Mouse (Mus musculus): ENCODE results near the gene Mblac1. TPM values are rescaled to one million over a fixed set of nuclear protein-coding genes. Genes with fewer than 3 reads are reported as not detected.
"Not testable (repeated sequence)": the region's sequence is repeated elsewhere in the genome, so short reads cannot be mapped to it uniquely, and the experiment has no call there.

Mblac1 gene
- polyA plus RNA-seq, 1 experiment from 2014 or later: 13.1 TPM

DNA sequence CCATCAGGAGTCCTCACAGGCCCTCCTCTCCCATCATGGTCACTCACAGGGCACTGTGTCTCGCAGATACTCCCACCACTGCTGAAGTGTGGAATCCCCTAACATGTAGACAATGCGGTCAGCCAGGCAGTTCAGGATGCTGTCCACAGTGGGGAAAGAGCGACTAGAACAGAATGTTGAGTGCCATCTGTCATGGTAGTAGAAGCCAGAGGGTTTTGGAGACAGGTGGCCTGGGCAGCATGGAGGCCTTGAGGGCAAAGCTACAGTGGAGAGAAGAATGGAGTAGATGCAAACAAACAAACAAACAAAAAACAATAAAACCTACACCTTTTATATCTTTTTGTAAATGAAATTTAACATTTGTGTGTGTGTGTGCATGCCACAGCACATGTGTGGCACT is 8.0 kb downstream of the Mblac1 start:
- no peak overlapping the region for H3K27ac ChIP-seq (ENCODE audit: low read depth, low read length)
- H3K9ac ChIP-seq (ENCODE audit: low read length): no peak overlapping the region
- H3K4me1 ChIP-seq (ENCODE audit: control insufficient read depth, insufficient read depth, low read length): no peaks in the 10 kb centered on the region
- DNase-seq (ENCODE audit: low spot score) (no peak), ATAC-seq (no peak)
- no peak overlapping the region for H3K4me2 ChIP-seq (ENCODE audit: low read length)
- no peaks in the 10 kb centered on the region for H3K9me3 ChIP-seq (replicated peaks; ENCODE audit: control insufficient read depth, low read length)
- H3K4me3 ChIP-seq (ENCODE audit: low read depth, low read length): no peak overlapping the region
- no peaks in the 10 kb centered on the region for H3K36me3 ChIP-seq (ENCODE audit: control insufficient read depth, insufficient read depth, low read length)
- no peaks in the 10 kb centered on the region for H3K27me3 ChIP-seq (replicated peaks; ENCODE audit: control insufficient read depth, insufficient read depth, low read length)
- 89% methylated on average over 3 of the region's 3 CpGs for WGBS

DNA sequence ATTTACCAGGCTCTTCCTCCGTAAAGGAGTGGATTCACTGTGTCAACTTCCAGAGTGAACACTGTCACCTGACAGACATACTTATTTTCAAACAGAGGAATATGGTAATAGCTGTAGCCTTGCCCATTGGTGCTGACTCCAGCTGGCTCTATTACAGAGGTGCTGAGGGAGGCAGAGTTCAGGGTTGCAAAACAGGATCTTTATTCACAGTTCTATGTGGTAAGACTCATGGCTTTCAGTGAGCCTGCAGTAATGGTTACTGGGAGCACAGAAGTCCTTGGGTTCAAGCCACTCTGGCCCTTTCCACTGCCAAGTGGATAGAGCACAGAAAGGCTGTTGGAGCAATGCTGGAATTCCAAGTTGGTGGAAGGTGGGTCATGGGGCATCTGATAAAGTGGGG is 13.1 kb downstream of the Mblac1 start:
- no peak overlapping the region for H3K9ac ChIP-seq (ENCODE audit: low read length)
- no peaks in the 10 kb centered on the region for H3K4me1 ChIP-seq (ENCODE audit: control insufficient read depth, insufficient read depth, low read length)
- 88% methylated on average over 1 of the region's 1 CpGs for WGBS
- no peak for ATAC-seq
- no peak overlapping the region for H3K4me3 ChIP-seq (ENCODE audit: low read depth, low read length)
- H3K4me2 ChIP-seq (ENCODE audit: low read length): no peak overlapping the region
- no peaks in the 10 kb centered on the region for H3K27me3 ChIP-seq (replicated peaks; ENCODE audit: control insufficient read depth, insufficient read depth, low read length)
- DNase-seq (ENCODE audit: low spot score): no peak
- H3K27ac ChIP-seq (ENCODE audit: low read depth, low read length): no peak overlapping the region
- H3K36me3 ChIP-seq (ENCODE audit: control insufficient read depth, insufficient read depth, low read length): no peaks in the 10 kb centered on the region
- H3K9me3 ChIP-seq (replicated peaks; ENCODE audit: control insufficient read depth, low read length): no peaks in the 10 kb centered on the region

DNA sequence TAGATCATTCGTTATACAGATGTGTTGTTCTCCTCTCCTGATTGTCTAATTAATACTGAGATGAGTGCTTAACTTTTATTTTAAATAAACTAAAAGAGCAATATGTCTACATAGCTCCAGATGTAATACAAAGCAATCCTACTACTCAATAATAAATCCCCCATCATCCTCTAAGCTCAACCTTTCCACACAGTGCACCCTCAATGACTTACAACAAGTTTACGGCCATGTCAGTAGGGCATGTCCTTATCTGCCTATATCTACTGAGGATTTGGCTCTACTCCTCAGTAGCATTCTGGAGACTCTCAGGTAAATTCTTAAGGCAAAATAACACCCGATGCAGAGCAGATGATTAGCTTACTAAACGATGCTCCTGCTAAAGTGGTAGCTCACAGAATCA is 13.8 kb downstream of the Mblac1 start:
- DNase-seq (ENCODE audit: low spot score): no peak
- no peaks in the 10 kb centered on the region for H3K36me3 ChIP-seq (ENCODE audit: control insufficient read depth, insufficient read depth, low read length)
- no peak overlapping the region for H3K9ac ChIP-seq (ENCODE audit: low read length)
- H3K4me3 ChIP-seq (ENCODE audit: low read depth, low read length): no peak overlapping the region
- H3K4me2 ChIP-seq (ENCODE audit: low read length): no peak overlapping the region
- 87% methylated on average over 4 of the region's 4 CpGs for WGBS
- no peaks in the 10 kb centered on the region for H3K27me3 ChIP-seq (replicated peaks; ENCODE audit: control insufficient read depth, insufficient read depth, low read length)
- no peaks in the 10 kb centered on the region for H3K9me3 ChIP-seq (replicated peaks; ENCODE audit: control insufficient read depth, low read length)
- no peak for ATAC-seq
- no peaks in the 10 kb centered on the region for H3K4me1 ChIP-seq (ENCODE audit: control insufficient read depth, insufficient read depth, low read length)
- H3K27ac ChIP-seq (ENCODE audit: low read depth, low read length): no peak overlapping the region

DNA sequence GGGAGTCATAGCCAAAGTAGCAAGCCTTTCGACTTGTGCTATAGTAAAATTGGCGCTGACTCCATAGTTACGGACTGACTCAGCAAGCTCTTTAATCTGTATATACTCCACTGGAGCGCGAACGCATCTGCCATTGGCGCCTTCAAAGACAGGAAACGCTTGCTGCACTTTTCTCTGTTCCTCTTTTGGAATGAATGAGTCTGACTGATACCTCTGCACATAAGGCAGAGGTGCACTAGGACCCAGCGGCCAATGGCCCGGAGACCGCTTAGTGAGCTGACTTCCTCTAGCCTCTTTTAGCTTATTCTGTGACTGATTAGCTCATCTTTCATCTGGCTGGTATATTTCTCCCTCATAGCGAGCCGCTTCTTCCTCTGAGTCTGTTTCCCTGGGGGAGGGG is 22.5 kb downstream of the Mblac1 start:
- H3K27me3 ChIP-seq (replicated peaks; ENCODE audit: control insufficient read depth, insufficient read depth, low read length); H3K36me3 ChIP-seq (ENCODE audit: control insufficient read depth, insufficient read depth, low read length); H3K4me3 ChIP-seq (ENCODE audit: low read depth, low read length); H3K4me1 ChIP-seq (ENCODE audit: control insufficient read depth, insufficient read depth, low read length); H3K9ac ChIP-seq (ENCODE audit: low read length); H3K9me3 ChIP-seq (replicated peaks; ENCODE audit: control insufficient read depth, low read length); H3K27ac ChIP-seq (ENCODE audit: low read depth, low read length); H3K4me2 ChIP-seq (ENCODE audit: low read length); DNase-seq (ENCODE audit: low spot score); ATAC-seq: not testable (repeated sequence)
- 95% methylated on average over 13 of the region's 13 CpGs for WGBS

DNA sequence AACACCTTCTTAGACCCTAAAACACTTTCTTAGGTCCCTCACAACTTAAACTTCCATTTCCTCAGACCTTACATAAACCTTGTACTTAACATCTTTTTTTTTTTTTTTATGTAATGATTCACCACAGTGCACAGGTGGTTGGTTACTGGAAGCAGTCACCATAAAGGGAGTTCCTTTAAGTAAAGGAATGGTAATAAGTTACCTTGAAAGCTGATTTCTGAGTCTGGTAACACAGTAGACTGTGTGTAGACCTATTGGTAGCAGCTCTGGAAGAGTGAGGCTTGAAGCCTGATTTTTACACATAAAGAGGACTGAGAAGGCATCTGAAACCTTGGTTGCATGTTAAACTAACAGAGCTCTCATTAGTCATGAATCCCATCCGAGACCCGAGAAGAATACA is 25.8 kb downstream of the Mblac1 start:
- DNase-seq (ENCODE audit: low spot score) (no peak), ATAC-seq (no peak)
- Histone ChIP-seq H3K4me3 (ENCODE audit: low read depth, low read length) (no peak overlapping the region), H3K27me3 (replicated peaks; ENCODE audit: control insufficient read depth, insufficient read depth, low read length) (no peaks in the 10 kb centered on the region), H3K9ac (ENCODE audit: low read length) (no peak overlapping the region), H3K27ac (ENCODE audit: low read depth, low read length) (no peak overlapping the region), H3K36me3 (ENCODE audit: control insufficient read depth, insufficient read depth, low read length) (no peaks in the 10 kb centered on the region), H3K4me1 (ENCODE audit: control insufficient read depth, insufficient read depth, low read length) (no peaks in the 10 kb centered on the region), H3K4me2 (ENCODE audit: low read length) (no peak overlapping the region), H3K9me3 (replicated peaks; ENCODE audit: control insufficient read depth, low read length) (no peaks in the 10 kb centered on the region)
- WGBS: 79% methylated on average over 2 of the region's 2 CpGs

DNA sequence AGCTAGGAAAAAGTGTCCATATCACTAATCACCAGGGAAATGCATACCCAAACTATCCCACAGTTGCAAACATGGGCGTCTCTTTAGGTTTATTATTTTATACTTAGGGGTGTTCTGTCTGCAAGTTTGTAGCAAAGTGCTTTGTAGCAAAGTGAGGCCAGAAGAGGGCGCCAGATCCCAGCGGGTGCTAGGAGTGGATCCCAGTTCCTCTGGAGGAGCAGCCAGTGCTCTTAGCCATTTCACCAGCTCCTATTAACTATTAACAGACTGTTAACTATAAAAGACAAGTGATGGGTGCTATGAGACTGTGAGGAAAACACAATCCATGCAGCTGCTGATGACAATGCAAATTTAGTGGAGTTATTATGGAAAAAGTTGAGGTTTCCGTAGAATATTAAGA is 28.0 kb downstream of the Mblac1 start:
- ATAC-seq (no peak), DNase-seq (ENCODE audit: low spot score) (peak; percentile 76)
- 24% methylated on average over 4 of the region's 4 CpGs for WGBS
- H3K4me2 ChIP-seq (ENCODE audit: low read length): no peak overlapping the region
- no peaks in the 10 kb centered on the region for H3K9me3 ChIP-seq (replicated peaks; ENCODE audit: control insufficient read depth, low read length)
- H3K27me3 ChIP-seq (replicated peaks; ENCODE audit: control insufficient read depth, insufficient read depth, low read length): no peaks in the 10 kb centered on the region
- H3K27ac ChIP-seq (ENCODE audit: low read depth, low read length): no peak overlapping the region
- H3K9ac ChIP-seq (ENCODE audit: low read length): no peak overlapping the region
- H3K36me3 ChIP-seq (ENCODE audit: control insufficient read depth, insufficient read depth, low read length): no peaks in the 10 kb centered on the region
- H3K4me3 ChIP-seq (ENCODE audit: low read depth, low read length): no peak overlapping the region
- H3K4me1 ChIP-seq (ENCODE audit: control insufficient read depth, insufficient read depth, low read length): no peaks in the 10 kb centered on the region

DNA sequence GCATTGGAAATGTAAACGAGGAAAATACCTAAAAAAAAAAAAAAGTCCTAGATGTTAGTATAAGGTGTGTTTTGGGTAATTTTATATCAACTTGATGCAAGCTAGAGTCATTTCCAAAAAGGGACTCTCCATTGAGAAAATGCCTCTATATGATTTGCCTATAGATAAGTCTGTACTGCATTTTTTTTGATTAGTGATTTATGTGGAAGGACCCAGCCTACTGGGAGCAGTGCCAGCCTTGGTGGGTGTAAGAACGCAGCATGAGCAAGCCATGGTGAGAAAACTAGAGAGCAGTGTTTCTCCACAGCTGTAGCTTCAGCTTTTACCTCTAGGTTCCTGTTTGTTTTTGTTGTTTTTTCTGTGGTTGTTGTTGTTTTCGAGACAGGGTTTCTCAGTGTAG is 29.2 kb downstream of the Mblac1 start:
- H3K4me3 ChIP-seq (ENCODE audit: low read depth, low read length): no peak overlapping the region
- H3K4me1 ChIP-seq (ENCODE audit: control insufficient read depth, insufficient read depth, low read length): no peaks in the 10 kb centered on the region
- H3K9ac ChIP-seq (ENCODE audit: low read length): no peak overlapping the region
- H3K27me3 ChIP-seq (replicated peaks; ENCODE audit: control insufficient read depth, insufficient read depth, low read length): no peaks in the 10 kb centered on the region
- H3K27ac ChIP-seq (ENCODE audit: low read depth, low read length): no peak overlapping the region
- DNase-seq (ENCODE audit: low spot score): no peak
- H3K9me3 ChIP-seq (replicated peaks; ENCODE audit: control insufficient read depth, low read length): no peaks in the 10 kb centered on the region
- H3K4me2 ChIP-seq (ENCODE audit: low read length): no peak overlapping the region
- no peak for ATAC-seq
- H3K36me3 ChIP-seq (ENCODE audit: control insufficient read depth, insufficient read depth, low read length): no peaks in the 10 kb centered on the region
- 65% methylated on average over 3 of the region's 3 CpGs for WGBS

DNA sequence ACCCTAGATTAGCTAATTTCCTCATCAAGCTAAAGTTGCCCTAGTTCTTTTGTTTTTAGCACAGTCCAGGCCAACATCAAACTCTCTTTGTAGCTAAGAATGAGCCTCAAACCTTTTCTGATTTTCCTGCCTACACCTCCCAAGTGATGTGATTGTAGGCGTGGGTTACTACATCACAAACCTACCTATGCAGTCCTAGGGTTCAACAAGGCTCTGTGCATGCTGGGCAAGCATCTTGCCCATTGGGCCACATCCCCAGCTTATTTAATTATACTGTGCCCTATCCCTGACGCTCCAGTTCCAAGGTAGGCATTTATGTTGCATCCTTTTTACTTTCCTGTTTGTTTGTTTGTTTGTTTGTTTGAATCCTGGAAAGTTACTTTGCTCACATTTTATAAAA is 31.6 kb downstream of the Mblac1 start, which contains the start of gene Nxpe5:
Nxpe5 (plus strand) TSS at position 199 of the 400 bp plus-strand sequence.
- H3K27ac ChIP-seq (ENCODE audit: low read depth, low read length): no peak within 1 kb of the TSS
- no peak within 1 kb of the TSS for H3K9ac ChIP-seq (ENCODE audit: low read length)
- H3K36me3 ChIP-seq (ENCODE audit: control insufficient read depth, insufficient read depth, low read length): no peaks in the 10 kb centered on the region
- H3K4me1 ChIP-seq (ENCODE audit: control insufficient read depth, insufficient read depth, low read length): no peaks in the 10 kb centered on the region
- no peak within 1 kb of the TSS for H3K4me3 ChIP-seq (ENCODE audit: low read depth, low read length)
- H3K27me3 ChIP-seq (replicated peaks; ENCODE audit: control insufficient read depth, insufficient read depth, low read length): no peaks in the 10 kb centered on the region
- no peaks in the 10 kb centered on the region for H3K9me3 ChIP-seq (replicated peaks; ENCODE audit: control insufficient read depth, low read length)
- H3K4me2 ChIP-seq (ENCODE audit: low read length): no peak within 1 kb of the TSS
- ATAC-seq (no peak), DNase-seq (ENCODE audit: low spot score) (no peak)
- WGBS: 53% methylated on average over 2 of the region's 2 CpGs

DNA sequence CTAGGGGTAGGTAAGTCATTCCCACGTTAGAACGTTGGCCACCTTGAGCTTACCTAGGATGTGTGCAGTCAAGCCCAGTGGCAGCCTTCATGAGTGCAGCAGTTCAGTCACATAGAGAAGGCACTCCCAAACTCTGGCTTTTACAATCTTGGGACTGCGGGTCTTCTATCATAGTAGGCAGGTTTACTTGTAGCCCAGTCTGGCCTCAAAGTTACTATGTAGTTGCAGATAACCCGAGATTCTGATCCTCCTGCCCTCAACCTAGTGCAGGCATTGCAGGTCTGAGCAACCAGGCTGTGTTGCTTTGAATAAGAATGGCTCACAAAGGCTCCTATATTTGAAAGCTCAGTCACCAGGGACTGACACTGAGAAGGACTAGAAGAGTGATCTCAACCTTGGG is 32.4 kb downstream of the Mblac1 start:
- Histone ChIP-seq H3K27me3 (replicated peaks; ENCODE audit: control insufficient read depth, insufficient read depth, low read length) (no peaks in the 10 kb centered on the region), H3K4me3 (ENCODE audit: low read depth, low read length) (no peak overlapping the region), H3K4me2 (ENCODE audit: low read length) (no peak overlapping the region), H3K9me3 (replicated peaks; ENCODE audit: control insufficient read depth, low read length) (no peaks in the 10 kb centered on the region), H3K36me3 (ENCODE audit: control insufficient read depth, insufficient read depth, low read length) (no peaks in the 10 kb centered on the region), H3K4me1 (ENCODE audit: control insufficient read depth, insufficient read depth, low read length) (no peaks in the 10 kb centered on the region), H3K9ac (ENCODE audit: low read length) (no peak overlapping the region), H3K27ac (ENCODE audit: low read depth, low read length) (no peak overlapping the region)
- WGBS: 85% methylated on average over 4 of the region's 4 CpGs
- DNase-seq (ENCODE audit: low spot score) (no peak), ATAC-seq (no peak)

DNA sequence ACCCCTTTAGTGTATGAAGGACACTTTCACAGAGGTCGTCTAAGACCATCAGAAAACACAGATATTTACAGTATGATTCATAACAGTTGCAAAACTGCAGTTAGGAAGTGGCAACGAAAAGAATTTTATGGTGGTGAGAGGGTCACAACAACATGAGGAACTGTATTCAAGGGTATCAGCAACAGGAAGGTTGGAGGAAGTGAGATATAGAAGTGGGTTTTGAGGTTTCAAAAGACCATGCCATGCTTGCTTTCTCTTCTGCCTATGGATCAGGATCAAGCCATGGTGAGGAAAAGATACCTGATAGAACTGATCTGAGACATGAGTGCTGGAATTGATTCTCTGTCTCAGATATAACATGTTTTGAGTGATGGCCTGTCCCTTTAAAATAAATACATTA is 33.3 kb downstream of the Mblac1 start:
- 67% methylated on average over 2 of the region's 2 CpGs for WGBS
- H3K4me3 ChIP-seq (ENCODE audit: low read depth, low read length): no peak overlapping the region
- no peaks in the 10 kb centered on the region for H3K9me3 ChIP-seq (replicated peaks; ENCODE audit: control insufficient read depth, low read length)
- H3K27me3 ChIP-seq (replicated peaks; ENCODE audit: control insufficient read depth, insufficient read depth, low read length): no peaks in the 10 kb centered on the region
- DNase-seq (ENCODE audit: low spot score) (no peak), ATAC-seq (no peak)
- H3K27ac ChIP-seq (ENCODE audit: low read depth, low read length): no peak overlapping the region
- H3K9ac ChIP-seq (ENCODE audit: low read length): no peak overlapping the region
- no peaks in the 10 kb centered on the region for H3K4me1 ChIP-seq (ENCODE audit: control insufficient read depth, insufficient read depth, low read length)
- no peak overlapping the region for H3K4me2 ChIP-seq (ENCODE audit: low read length)
- H3K36me3 ChIP-seq (ENCODE audit: control insufficient read depth, insufficient read depth, low read length): no peaks in the 10 kb centered on the region

Data from forebrain, embryonic 14.5 days (tissue).